Mouse (Mus musculus): ENCODE data around the gene Fam166b.

DNA sequence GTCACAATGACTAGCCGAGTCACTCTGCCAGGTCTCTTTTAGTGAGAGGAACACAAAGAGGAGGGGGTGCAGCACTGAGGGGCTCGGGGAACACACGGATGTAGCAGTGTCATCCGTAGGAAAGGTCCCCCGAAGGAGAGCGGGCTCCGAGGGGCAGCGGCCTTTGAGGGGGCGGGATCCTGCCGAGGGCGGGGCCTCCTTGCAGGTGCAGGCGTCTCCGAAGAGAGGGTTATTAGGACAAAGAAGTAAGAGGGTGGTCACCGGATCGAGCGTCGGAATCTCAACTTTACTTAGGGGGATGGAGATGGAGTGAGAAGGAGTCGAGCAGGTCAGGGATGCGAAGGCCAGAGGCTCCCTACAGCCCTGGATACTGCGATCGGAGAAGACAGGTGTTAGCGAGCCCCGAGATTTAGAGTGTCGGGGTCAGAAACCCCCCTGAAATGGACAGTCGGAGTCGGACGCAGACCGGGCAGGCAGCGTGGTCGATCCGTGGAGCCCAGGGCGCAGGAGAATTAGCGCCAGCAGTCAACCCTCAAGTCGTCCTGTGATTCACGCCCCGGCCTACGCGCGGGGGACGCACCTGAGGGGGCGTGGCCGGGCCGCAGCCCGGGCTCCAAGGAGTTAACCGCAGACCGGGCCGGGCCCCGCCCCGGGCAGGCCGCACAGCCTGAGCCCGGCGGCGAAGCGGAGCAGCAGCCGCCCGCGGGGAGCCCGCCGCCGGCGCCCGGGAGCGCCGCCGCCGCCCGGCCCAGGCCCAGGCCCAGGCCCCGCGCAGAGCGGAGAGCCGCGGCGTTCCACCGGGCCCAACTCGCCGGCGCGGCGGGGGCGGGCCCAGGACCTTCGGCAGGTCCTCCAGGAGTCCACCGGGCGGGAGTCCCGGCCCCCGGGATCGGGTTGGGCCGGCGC is 13.8 kb upstream of the Fam166b start:
- TF ChIP-seq CTCF (IDR thresholded peaks at IDR 0.05; ENCODE audit: control insufficient read depth, insufficient read depth, insufficient replicate concordance, low read depth, low read length) = no peak
- peak; percentile 69; the same call in 1 of the 2 replicates for TF ChIP-seq POLR2A (IDR thresholded peaks at IDR 0.05; ENCODE audit: control insufficient read depth, low read depth, low read length)
